Mouse (Mus musculus): ENCODE data around the gene Gmnc. TPM values are rescaled to one million over a fixed set of nuclear protein-coding genes. Genes with fewer than 3 reads are reported as not detected.

Gene Gmnc
- polyA plus RNA-seq (2014; fragmentation: Illumina TruSeq; extraction: RNeasy Lipid Tissue Mini Kit (QIAGEN cat#74804); ENCODE audit: low read depth, low replicate concordance): not detected

DNA sequence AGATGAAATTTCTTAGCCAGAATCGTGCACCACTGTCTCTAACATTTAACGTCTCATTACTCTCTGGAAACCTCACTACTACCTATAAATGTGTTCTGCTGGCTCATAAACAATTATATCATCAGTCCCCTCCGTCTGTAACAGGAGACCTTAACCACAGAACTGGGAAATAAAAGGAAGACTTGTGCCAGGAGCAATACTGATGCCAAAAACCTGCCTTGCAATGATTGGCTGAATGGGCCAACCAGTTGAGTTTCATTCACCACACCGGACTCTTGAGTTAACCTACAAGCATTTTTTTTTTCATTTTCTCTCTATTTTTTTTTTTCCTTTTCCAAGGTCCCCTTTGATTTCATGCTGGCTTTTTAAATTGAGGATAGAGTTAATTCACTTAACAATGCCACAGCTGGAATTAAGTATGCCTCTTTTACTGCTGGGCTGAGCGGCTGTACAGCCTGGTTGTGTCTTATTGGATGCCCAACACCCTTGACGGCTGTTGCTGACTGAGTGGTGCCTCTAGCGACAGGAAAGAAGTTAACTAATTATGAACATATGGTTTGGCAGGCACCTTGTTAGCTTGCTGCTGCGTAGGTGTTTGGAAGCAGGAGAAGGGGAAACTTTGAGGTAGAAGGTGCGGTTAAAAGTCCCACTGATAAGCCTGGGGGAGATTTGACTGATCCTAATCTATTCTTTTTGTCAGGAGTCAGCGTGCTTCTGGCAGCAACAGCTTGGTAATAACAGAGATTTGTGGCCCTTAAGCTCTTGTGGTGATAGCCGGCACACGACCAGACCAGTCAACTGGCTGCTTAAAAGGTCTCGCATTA, at the start of gene Gmnc:
TSS of gene Gmnc (minus strand) at position 176 of the 824 bp plus-strand sequence.

Measured in adrenal gland, adult 10 weeks (tissue).